Mouse (Mus musculus) hindbrain, embryonic 13.5 days (tissue): ENCODE results near the gene Borcs6. TPM values are rescaled to one million over a fixed set of nuclear protein-coding genes. Genes with fewer than 3 reads are reported as not detected.

Source experiments
- polyA plus RNA-seq: library from polyadenylated mRNA; unstranded; fragments of >200 nt; fragmentation: Nextera tagmentation; extraction: Ambion mirVana; gene quantifications from 2 replicates; pipeline ENCODE4 v1.2.1, GENCODE M21; 2015

Borcs6 gene
- polyA plus RNA-seq, 1 experiment from 2014 or later: 15.2 TPM

Other genes with a start within 250 kb of the Borcs6 start
- 90.8 and 92.6 TPM in 2 replicates for gene Ndel1, start 187.9 kb upstream of the Borcs6 start, polyA plus RNA-seq
- gene Rnf222, start 171.2 kb upstream of the Borcs6 start, polyA plus RNA-seq: 0.09 TPM in 1 of 2 replicates, not detected in the other
- gene Rpl26, start 158.1 kb upstream of the Borcs6 start, polyA plus RNA-seq: 684 and 691 TPM in 2 replicates
- 0.60 and 0.84 TPM in 2 replicates for gene Odf4, start 132.6 kb upstream of the Borcs6 start, polyA plus RNA-seq
- 14.3 and 16.2 TPM in 2 replicates for gene Arhgef15, start 102.2 kb upstream of the Borcs6 start, polyA plus RNA-seq
- gene Slc25a35, start 91.6 kb upstream of the Borcs6 start, polyA plus RNA-seq: 1.5 TPM in 2 replicates
- gene Rangrf, start 84.5 kb upstream of the Borcs6 start, polyA plus RNA-seq: 24.7 and 26.7 TPM in 2 replicates
- gene Pfas, start 51.3 kb upstream of the Borcs6 start, polyA plus RNA-seq: 19.1 and 20.4 TPM in 2 replicates
- gene Ctc1, start 43.8 kb upstream of the Borcs6 start, polyA plus RNA-seq: 49.4 and 49.9 TPM in 2 replicates
- gene Aurkb, start 14.1 kb upstream of the Borcs6 start, polyA plus RNA-seq: 31.7 and 34.2 TPM in 2 replicates
- gene Tmem107, start 11.1 kb downstream of the Borcs6 start, polyA plus RNA-seq: 28.7 and 41.0 TPM in 2 replicates
- 217 and 227 TPM in 2 replicates for gene Vamp2, start 28.8 kb downstream of the Borcs6 start, polyA plus RNA-seq
- gene Per1, start 35.5 kb downstream of the Borcs6 start, polyA plus RNA-seq: 7.4 and 9.4 TPM in 2 replicates
- 0.26 and 0.35 TPM in 2 replicates for gene Hes7, start 60.7 kb downstream of the Borcs6 start, polyA plus RNA-seq
- 0.13 and 0.25 TPM in 2 replicates for gene 9130213A22Rik, start 62.9 kb downstream of the Borcs6 start, polyA plus RNA-seq
- gene Aloxe3, start 66.2 kb downstream of the Borcs6 start, polyA plus RNA-seq: 0.71 and 1.3 TPM in 2 replicates
- 0.29 and 0.31 TPM in 2 replicates for gene Alox12b, start 97.3 kb downstream of the Borcs6 start, polyA plus RNA-seq
- 0.12 and 0.16 TPM in 2 replicates for gene Alox8, start 138.1 kb downstream of the Borcs6 start, polyA plus RNA-seq
- 0.21 and 0.30 TPM in 2 replicates for gene Gucy2e, start 177.3 kb downstream of the Borcs6 start, polyA plus RNA-seq